Mouse (Mus musculus) midbrain, embryonic 14.5 days (tissue): ENCODE measurements at regions not wholly inside any gene's neighbourhood (a gene's known extent, or its start where the extent isn't known, plus 50 kb on each side); places are given as distances from the start of the nearest gene placed in this dataset.

Experiments
- ATAC-seq: fragments of 200-750 bp; cut with Nextera tagmentation; 2 replicates; pipeline ENCODE4 v1.8.0; 2017; ENCODE audit warnings: moderate number of reproducible peaks, moderate library complexity; ENCODE audit not compliant: low FRiP score, low TSS enrichment
- DNase-seq: peaks from one replicate; pipeline ENCODE4 v3.0.0-alpha.2; 2015
- H3K27ac ChIP-seq: fragments of 300-500 bp; sonication (generic); replicated peaks from 2 replicates; pipeline ENCODE4 v1.5.1; 2014; ENCODE audit warnings: mild to moderate bottlenecking, low read depth, low read length, moderate library complexity
- H3K27me3 ChIP-seq: fragments of 300-500 bp; sonication (generic); 2 replicates; pipeline ENCODE4 v1.6.1; 2014; ENCODE audit warnings: low read length, control low read depth, mixed read lengths; ENCODE audit not compliant: control insufficient read depth, insufficient read depth
- H3K36me3 ChIP-seq: fragments of 300-500 bp; sonication (generic); 2 replicates; pipeline ENCODE4 v1.6.1; 2014; ENCODE audit warnings: low read length, control low read depth; ENCODE audit not compliant: control insufficient read depth, insufficient read depth
- H3K4me1 ChIP-seq: fragments of 300-500 bp; sonication (generic); 2 replicates; pipeline ENCODE4 v1.6.1; 2014; ENCODE audit warnings: mild to moderate bottlenecking, antibody characterized with exemption, low read length, control low read depth; ENCODE audit not compliant: control insufficient read depth, insufficient read depth
- H3K4me2 ChIP-seq: fragments of 300-500 bp; sonication (generic); 2 replicates; pipeline ENCODE4 v1.6.1; 2014; ENCODE audit warnings: mild to moderate bottlenecking, low read length, moderate library complexity
- H3K4me3 ChIP-seq: fragments of 300-500 bp; sonication (generic); replicated peaks from 2 replicates; pipeline ENCODE4 v1.5.1; 2014; ENCODE audit warnings: low read depth, low read length
- H3K9ac ChIP-seq: fragments of 300-500 bp; sonication (generic); replicated peaks from 2 replicates; pipeline ENCODE4 v1.6.1; 2014; ENCODE audit warnings: mild to moderate bottlenecking, low read length, moderate library complexity
- H3K9me3 ChIP-seq: fragments of 300-500 bp; sonication (generic); 2 replicates; pipeline ENCODE4 v1.6.1; 2016; ENCODE audit warnings: low read length, control low read depth, mixed read lengths; ENCODE audit not compliant: control insufficient read depth
- WGBS: fragments of 180-500 bp; shearing (Covaris S2); extraction: QIAGEN DNeasy Blood & Tissue Kit; methylation state at CpG from one replicate; pipeline ENCODE4 v1.1.7; 2014; 5-methylcytosine and 5-hydroxymethylcytosine counted together

- DNase-seq (no peak), ATAC-seq (no peak)
- Histone ChIP-seq H3K27ac (no peak overlapping the region), H3K4me3 (no peak overlapping the region), H3K27me3 (no peaks in the 10 kb centered on the region), H3K4me1 (no peaks in the 10 kb centered on the region), H3K36me3 (no peaks in the 10 kb centered on the region), H3K9ac (no peak overlapping the region), H3K4me2 (no peak overlapping the region), H3K9me3 (no peaks in the 10 kb centered on the region)
Observed at GRCm38 (mm10) chr5:46678007-46678406, 820.6 kb upstream of the Lcorl start.

- ATAC-seq = no peak
- DNase-seq = no peak
- Histone ChIP-seq H3K36me3 (no peaks in the 10 kb centered on the region), H3K4me3 (no peak overlapping the region), H3K4me2 (no peak overlapping the region), H3K27ac (no peak overlapping the region), H3K27me3 (no peaks in the 10 kb centered on the region), H3K4me1 (no peaks in the 10 kb centered on the region), H3K9ac (no peak overlapping the region), H3K9me3 (no peaks in the 10 kb centered on the region)
- 94% methylated on average over 3 of the region's 3 CpGs for WGBS
Observed at GRCm38 (mm10) chr5:46674810-46675502, 817.5 kb upstream of the Lcorl start.

- 92% methylated on average over 1 of the region's 1 CpGs for WGBS
- no peak overlapping the region for H3K4me2 ChIP-seq
- H3K9ac ChIP-seq = no peak overlapping the region
- no peaks in the 10 kb centered on the region for H3K9me3 ChIP-seq
- H3K27ac ChIP-seq = no peak overlapping the region
- no peaks in the 10 kb centered on the region for H3K27me3 ChIP-seq
- no peak for DNase-seq
- no peak for ATAC-seq
- no peaks in the 10 kb centered on the region for H3K4me1 ChIP-seq
- H3K36me3 ChIP-seq = no peaks in the 10 kb centered on the region
- no peak overlapping the region for H3K4me3 ChIP-seq
Observed at GRCm38 (mm10) chr5:46673413-46673812, 816.0 kb upstream of the Lcorl start.

DNA sequence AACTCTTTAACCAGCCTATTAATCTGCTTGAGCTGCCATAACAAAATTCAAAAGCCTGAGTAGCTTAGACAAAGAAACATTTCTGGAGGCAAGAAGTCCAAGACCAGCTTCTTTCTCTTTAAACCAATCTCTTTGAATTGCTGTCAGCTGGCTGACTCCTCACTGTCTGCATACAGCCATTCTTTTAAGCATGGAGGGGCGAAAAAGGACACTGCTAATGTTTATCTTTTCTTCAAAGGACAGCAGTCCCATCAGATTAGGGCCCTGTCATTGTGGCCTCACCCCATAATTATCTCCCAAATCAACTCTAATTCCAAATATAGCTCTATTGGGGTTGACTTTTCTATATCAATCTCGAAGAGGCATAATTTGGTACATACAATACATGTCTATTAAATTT lies 813.1 kb upstream of the Lcorl start:
- no peaks in the 10 kb centered on the region for H3K27me3 ChIP-seq
- no peaks in the 10 kb centered on the region for H3K9me3 ChIP-seq
- H3K9ac ChIP-seq = no peak overlapping the region
- H3K4me1 ChIP-seq = no peaks in the 10 kb centered on the region
- DNase-seq = no peak
- 67% methylated on average over 2 of the region's 2 CpGs for WGBS
- H3K36me3 ChIP-seq = no peaks in the 10 kb centered on the region
- H3K4me2 ChIP-seq = no peak overlapping the region
- no peak overlapping the region for H3K27ac ChIP-seq
- H3K4me3 ChIP-seq = no peak overlapping the region
- no peak for ATAC-seq

DNA sequence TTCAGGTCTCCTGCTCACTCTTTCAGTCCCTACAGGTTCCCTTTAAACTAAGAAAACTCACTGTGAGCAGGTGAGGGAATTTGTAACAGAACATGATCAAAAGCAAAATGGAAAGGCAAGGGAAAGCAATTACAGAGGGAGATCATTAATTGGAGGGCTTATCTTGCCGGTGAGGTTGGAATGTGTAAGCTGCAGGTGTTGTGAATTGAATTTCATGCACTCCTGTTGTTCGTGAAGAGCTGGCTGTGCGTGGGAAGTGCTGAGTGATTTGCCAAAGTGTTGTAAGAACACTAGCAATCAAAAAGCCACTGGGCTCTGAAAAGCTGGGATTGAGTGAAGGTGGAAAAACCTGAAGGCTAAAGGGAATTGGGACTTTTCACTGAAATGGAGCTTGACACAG lies 808.8 kb upstream of the Lcorl start:
- Histone ChIP-seq H3K4me1 (no peaks in the 10 kb centered on the region), H3K9me3 (no peaks in the 10 kb centered on the region), H3K27me3 (no peaks in the 10 kb centered on the region), H3K9ac (no peak overlapping the region), H3K4me2 (no peak overlapping the region), H3K4me3 (no peak overlapping the region), H3K36me3 (no peaks in the 10 kb centered on the region), H3K27ac (no peak overlapping the region)
- WGBS = 31% methylated on average over 3 of the region's 3 CpGs
- no peak for ATAC-seq
- DNase-seq = no peak

DNA sequence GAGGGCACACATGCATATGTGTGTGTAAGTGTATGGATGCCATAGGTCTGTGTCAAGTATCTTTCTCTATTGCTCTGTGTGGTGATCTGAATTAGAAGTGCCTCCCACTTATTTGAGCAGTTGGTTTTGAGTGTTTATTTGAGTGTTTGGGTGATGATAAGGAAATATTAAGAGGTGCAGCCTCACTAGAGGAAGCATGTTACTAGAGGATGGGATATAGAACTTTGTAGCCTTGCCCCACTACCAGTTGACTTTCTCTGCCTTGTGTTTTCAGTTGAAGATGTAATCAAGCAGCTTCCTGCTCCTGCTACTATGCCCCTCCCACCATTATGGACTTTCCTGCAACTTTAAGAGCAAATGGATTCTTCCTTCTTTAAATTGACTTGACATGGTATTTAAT lies 799.6 kb upstream of the Lcorl start:
- H3K4me1 ChIP-seq = no peaks in the 10 kb centered on the region
- no peak overlapping the region for H3K27ac ChIP-seq
- no peak overlapping the region for H3K9ac ChIP-seq
- ATAC-seq = no peak
- H3K27me3 ChIP-seq = no peaks in the 10 kb centered on the region
- DNase-seq = no peak
- H3K36me3 ChIP-seq = no peaks in the 10 kb centered on the region
- no peak overlapping the region for H3K4me2 ChIP-seq
- no peak overlapping the region for H3K4me3 ChIP-seq
- no peaks in the 10 kb centered on the region for H3K9me3 ChIP-seq

GRCm38 (mm10) chr5:46654189-46654588 lies 796.8 kb upstream of the Lcorl start:
- no peak for ATAC-seq

GRCm38 (mm10) chr5:46643009-46643408 lies 785.6 kb upstream of the Lcorl start:
- Histone ChIP-seq H3K36me3 (no peaks in the 10 kb centered on the region), H3K4me2 (no peak overlapping the region), H3K27me3 (no peaks in the 10 kb centered on the region), H3K9me3 (no peaks in the 10 kb centered on the region), H3K4me3 (no peak overlapping the region), H3K9ac (no peak overlapping the region), H3K27ac (no peak overlapping the region), H3K4me1 (no peaks in the 10 kb centered on the region)
- ATAC-seq = no peak
- WGBS = 80% methylated on average over 2 of the region's 2 CpGs
- DNase-seq = no peak

More at GRCm38 (mm10) chr5:46654189-46654588, 796.8 kb upstream of the Lcorl start:
- WGBS = 95% methylated on average over 1 of the region's 1 CpGs
- no peaks in the 10 kb centered on the region for H3K9me3 ChIP-seq
- H3K27ac ChIP-seq = no peak overlapping the region
- no peak overlapping the region for H3K4me2 ChIP-seq
- H3K9ac ChIP-seq = no peak overlapping the region
- H3K4me1 ChIP-seq = no peaks in the 10 kb centered on the region
- no peak overlapping the region for H3K4me3 ChIP-seq
- no peaks in the 10 kb centered on the region for H3K27me3 ChIP-seq
- no peaks in the 10 kb centered on the region for H3K36me3 ChIP-seq
- DNase-seq = no peak

DNA sequence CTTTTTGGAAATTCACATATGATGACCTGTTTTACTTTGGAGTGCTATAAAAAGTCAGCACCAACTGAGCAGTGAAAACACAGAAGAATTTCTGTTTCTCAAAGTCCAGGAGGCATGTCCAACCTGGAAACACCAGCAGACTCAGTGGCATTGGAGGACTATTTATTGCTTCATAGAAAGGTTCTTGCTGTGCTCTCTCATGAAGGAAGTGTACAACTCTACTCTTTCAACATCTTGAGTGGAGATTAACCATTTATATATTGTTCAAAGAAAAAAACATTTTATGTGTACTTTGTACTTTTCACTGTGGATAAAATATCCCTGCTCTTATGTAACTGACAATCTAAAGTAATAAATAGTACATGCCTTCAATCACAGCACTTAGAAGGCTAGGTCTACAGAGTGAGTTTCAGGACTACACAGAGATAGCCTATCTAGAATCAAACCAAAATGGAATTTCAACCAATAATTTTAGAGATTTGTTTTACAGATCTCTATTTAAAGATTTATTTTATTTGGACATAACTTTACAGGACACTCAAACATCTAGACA lies 777.8 kb upstream of the Lcorl start:
- Histone ChIP-seq H3K4me2 (no peak overlapping the region), H3K9ac (no peak overlapping the region), H3K4me1 (no peaks in the 10 kb centered on the region), H3K9me3 (no peaks in the 10 kb centered on the region), H3K27me3 (no peaks in the 10 kb centered on the region), H3K36me3 (no peaks in the 10 kb centered on the region), H3K4me3 (no peak overlapping the region), H3K27ac (no peak overlapping the region)
- DNase-seq (no peak), ATAC-seq (no peak)
